Comparison of ENCODE assay signal across 23 mouse cellular contexts in the genomic region with DNA sequence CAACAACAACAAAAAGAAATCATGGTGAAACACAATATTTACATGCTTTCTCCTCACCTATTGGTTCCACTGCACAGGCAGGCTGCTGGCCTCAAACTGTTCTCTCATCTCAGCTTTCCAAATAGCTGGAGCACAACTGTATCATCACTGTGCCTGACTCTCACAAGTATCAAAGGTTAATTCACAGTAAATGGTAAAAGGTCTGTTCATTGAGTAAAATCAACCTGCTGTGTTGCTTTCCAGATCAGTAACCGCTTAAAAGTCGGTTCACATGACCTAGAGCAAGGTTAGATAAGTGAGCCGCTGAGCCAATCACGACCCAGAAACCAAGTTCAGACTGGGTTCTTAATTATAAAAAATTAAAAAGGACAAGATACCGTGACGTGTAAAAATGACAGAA.
"Had no signal": no experiment of that assay in that cellular context is flagged by ENCODE, and none has a peak within 500 bp of the region (broad histone marks: within the 10 kb centered on the region; RNA-seq: fewer than 3 reads in every experiment).

No protein-coding gene starts in this region.

- H3K27me3 ChIP-seq: heart, embryonic 12.5 days; intestine, embryonic 15.5 days; kidney, embryonic 15.5 days had no signal

- H3K9me3 ChIP-seq: heart, embryonic 10.5 days; heart, embryonic 12.5 days; hindbrain, embryonic 10.5 days; hindbrain, embryonic 12.5 days; intestine, embryonic 15.5 days; kidney, embryonic 15.5 days; limb, embryonic 10.5 days; limb, embryonic 12.5 days; liver, embryonic 13.5 days; liver, embryonic 15.5 days had no signal

- H3K27ac ChIP-seq: heart, embryonic 10.5 days; hindbrain, embryonic 10.5 days; hindbrain, embryonic 12.5 days; hindbrain, embryonic 14.5 days; intestine, embryonic 15.5 days; kidney, embryonic 15.5 days; layer of hippocampus, adult 2 months; left cerebral cortex, adult 2 months; limb, embryonic 10.5 days; liver, embryonic 13.5 days; liver, embryonic 15.5 days had no signal

- H3K4me3 ChIP-seq: gastrocnemius, adult 2 months; heart, embryonic 10.5 days; heart, embryonic 12.5 days; hindbrain, embryonic 10.5 days; hindbrain, embryonic 12.5 days; intestine, embryonic 15.5 days; kidney, embryonic 15.5 days; layer of hippocampus, adult 2 months; left cerebral cortex, adult 2 months; limb, embryonic 10.5 days; limb, embryonic 12.5 days; liver, embryonic 13.5 days; liver, embryonic 15.5 days had no signal

- ATAC-seq: hindbrain, embryonic 16.5 days; inflammation-experienced regulatory T-cells, adult 6 months; intestine, embryonic 15.5 days; intestine, postnatal 0 days had no signal

- DNase-seq: gastrocnemius, adult 2 months; gastrocnemius, postnatal 10 days; gastrocnemius, postnatal 25 days; heart, adult 18-20 months; heart, postnatal 10 days; heart, postnatal 4 days; liver; liver, embryonic 13.5 days had no signal

- H3K9ac ChIP-seq: heart, embryonic 12.5 days; hindbrain, embryonic 12.5 days; hindbrain, embryonic 14.5 days; intestine, embryonic 15.5 days; kidney, embryonic 15.5 days; limb, embryonic 12.5 days; liver, embryonic 13.5 days; liver, embryonic 15.5 days had no signal

- H3K4me2 ChIP-seq: heart, embryonic 12.5 days; hindbrain, embryonic 12.5 days; hindbrain, embryonic 14.5 days; intestine, embryonic 15.5 days; kidney, embryonic 15.5 days; limb, embryonic 12.5 days; liver, embryonic 13.5 days; liver, embryonic 15.5 days had no signal

- H3K36me3 ChIP-seq: heart, embryonic 10.5 days; heart, embryonic 12.5 days; hindbrain, embryonic 10.5 days; hindbrain, embryonic 12.5 days; intestine, embryonic 15.5 days; kidney, embryonic 15.5 days; limb, embryonic 10.5 days; limb, embryonic 12.5 days; liver, embryonic 13.5 days; liver, embryonic 15.5 days had no signal
